Mouse (Mus musculus) embryonic facial prominence, embryonic 10.5 days (tissue): Measurements from ENCODE around the gene Cmtm5. TPM values are rescaled to one million over a fixed set of nuclear protein-coding genes. Genes with fewer than 3 reads are reported as not detected.
"Not testable (repeated sequence)": the region's sequence is repeated elsewhere in the genome, so short reads cannot be mapped to it uniquely, and the experiment has no call there.

Experiments used
- DNase-seq: peaks from one replicate; pipeline ENCODE4 v3.0.0-alpha.2; 2017; ENCODE audit warnings: low spot score
- H3K27ac ChIP-seq: fragments of 300-500 bp; sonication (generic); replicated peaks from 2 replicates; pipeline ENCODE4 v1.5.1; 2016; ENCODE audit warnings: mild to moderate bottlenecking
- H3K27me3 ChIP-seq: fragments of 300-500 bp; sonication (generic); replicated peaks from 2 replicates; pipeline ENCODE4 v1.6.1; 2016; ENCODE audit warnings: low read depth, mild to moderate bottlenecking; ENCODE audit not compliant: poor library complexity, severe bottlenecking
- H3K36me3 ChIP-seq: fragments of 300-500 bp; sonication (generic); replicated peaks from 2 replicates; pipeline ENCODE4 v1.6.1; 2016; ENCODE audit warnings: mild to moderate bottlenecking, moderate library complexity
- H3K4me1 ChIP-seq: fragments of 300-500 bp; sonication (generic); 2 replicates; pipeline ENCODE4 v1.6.1; 2016
- H3K4me3 ChIP-seq: fragments of 300-500 bp; sonication (generic); 2 replicates; pipeline ENCODE4 v1.5.1; 2016; ENCODE audit warnings: mild to moderate bottlenecking, moderate library complexity
- H3K9me3 ChIP-seq: fragments of 300-500 bp; sonication (generic); 2 replicates; pipeline ENCODE4 v1.6.1; 2016; ENCODE audit warnings: mild to moderate bottlenecking
- WGBS: fragments of 180-500 bp; shearing (Covaris S2); methylation state at CpG from one replicate; pipeline ENCODE4 v1.1.7; 2016; 5-methylcytosine and 5-hydroxymethylcytosine counted together
- microRNA counts: library from miRNA; unstranded; fragments of <30 nt; microRNA quantifications from one replicate; lab custom pipeline; 2017
- microRNA-seq: library from miRNA; unstranded; fragments of <30 nt; microRNA quantifications from one replicate; pipeline ENCODE4, GENCODE M21; 2017
- polyA plus RNA-seq: library from polyadenylated mRNA; unstranded; fragments of >200 nt; fragmentation: Nextera tagmentation; extraction: Ambion mirVana; gene quantifications from 2 replicates; pipeline ENCODE4 v1.2.1, GENCODE M21; 2016

Gene Cmtm5
- polyA plus RNA-seq, 1 experiment from 2014 or later, result 2.7 TPM

DNA sequence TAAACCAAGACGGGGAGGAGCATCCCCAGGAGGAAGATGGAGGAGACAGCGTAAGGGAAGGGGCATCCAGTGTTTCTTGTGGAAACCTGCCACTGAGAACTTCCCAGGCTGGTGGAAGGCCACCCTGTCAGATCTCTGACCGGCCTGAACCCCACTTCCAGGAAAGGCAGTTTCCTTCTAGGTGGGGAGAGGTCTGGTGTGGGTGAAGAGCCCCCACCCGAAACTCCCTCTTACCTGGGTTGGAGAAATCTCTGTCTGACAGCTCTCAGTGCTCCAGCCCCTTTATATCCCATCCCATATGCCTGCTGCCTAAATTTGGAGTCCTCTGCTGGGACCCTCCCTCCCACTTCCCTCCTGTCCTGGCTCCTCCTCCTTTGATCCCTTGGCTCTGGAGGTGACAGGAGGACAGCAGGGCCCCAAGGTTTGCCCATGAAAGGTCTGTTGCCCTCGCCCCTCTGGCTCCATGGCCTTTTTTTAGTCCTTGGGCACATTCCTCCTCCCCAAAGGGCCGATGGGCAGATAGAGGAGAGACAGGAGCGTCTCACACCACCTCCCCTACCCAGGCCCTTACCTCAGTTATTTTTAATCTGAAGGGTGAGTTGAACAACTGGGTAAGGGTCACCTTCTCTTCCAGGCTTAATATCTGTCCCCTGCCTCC lies 30.4 kb downstream of the Cmtm5 start, which contains the start of gene Myh6:
Gene Myh6, minus strand, starts transcription at position 608 of the 658 bp plus-strand sequence.
- Histone ChIP-seq H3K4me3 (no peak within 1 kb of the TSS), H3K27me3 (no peaks in the 10 kb centered on the region), H3K4me1 (0 out of 2 replicates have a peak, but pooled peaks cover 6% of the 10 kb centered on the region), H3K36me3 (no peaks in the 10 kb centered on the region), H3K27ac (no peak within 1 kb of the TSS), H3K9me3 (no peaks in the 10 kb centered on the region)
- WGBS, result 81% methylated on average over 7 of the region's 7 CpGs
- DNase-seq, result no peak

DNA sequence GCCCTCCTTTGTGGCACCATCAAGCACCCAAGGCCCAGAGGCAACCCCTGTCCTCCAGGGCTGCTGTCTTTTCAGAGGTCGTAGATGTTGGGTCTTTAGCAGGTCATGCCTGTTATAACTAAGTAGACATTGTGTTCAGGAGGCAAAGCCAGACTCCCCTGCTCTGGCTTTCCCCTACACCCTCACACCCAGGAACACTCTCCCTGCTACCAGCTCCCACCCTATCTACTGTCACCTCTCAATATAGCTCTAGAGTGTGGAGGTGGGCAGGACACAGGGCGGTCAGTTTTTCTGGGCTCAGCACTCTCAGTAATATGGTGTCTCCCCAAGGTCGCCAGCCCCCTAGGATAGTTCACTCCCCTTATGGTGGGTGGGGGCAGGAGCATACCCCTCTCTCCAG lies 31.8 kb downstream of the Cmtm5 start:
- Histone ChIP-seq H3K27ac (no peak overlapping the region), H3K4me3 (no peak overlapping the region), H3K36me3 (no peaks in the 10 kb centered on the region), H3K4me1 (0 out of 2 replicates have a peak, but pooled peaks cover 6% of the 10 kb centered on the region), H3K9me3 (no peaks in the 10 kb centered on the region), H3K27me3 (no peaks in the 10 kb centered on the region)
- DNase-seq, result no peak
- whole genome bisulfite sequencing, result 84% methylated on average over 3 of the region's 3 CpGs

DNA sequence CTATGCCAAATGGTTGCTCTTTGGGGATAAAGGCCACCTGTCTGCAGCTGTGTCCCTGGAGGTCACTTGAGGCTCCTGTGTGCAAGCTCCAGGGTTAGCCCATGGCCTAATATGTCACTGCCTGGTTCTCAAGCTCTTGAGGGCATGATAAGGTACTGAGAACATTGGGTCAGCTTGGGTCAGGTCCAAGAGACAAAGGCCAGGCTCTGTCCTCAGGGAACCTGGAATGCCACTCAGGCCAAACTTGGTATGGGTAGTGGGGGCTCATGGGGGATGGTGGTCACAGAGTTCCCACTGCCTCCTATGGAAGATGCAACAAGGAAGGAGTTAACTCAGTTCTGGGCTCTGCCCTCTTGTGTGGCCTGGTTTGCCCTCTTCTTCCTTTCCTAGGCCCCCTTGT lies 32.3 kb downstream of the Cmtm5 start:
- H3K27me3 ChIP-seq, result no peaks in the 10 kb centered on the region
- H3K36me3 ChIP-seq, result no peaks in the 10 kb centered on the region
- no peaks in the 10 kb centered on the region for H3K9me3 ChIP-seq
- DNase-seq, result no peak
- 0 out of 2 replicates have a peak, but pooled peaks cover 6% of the 10 kb centered on the region for H3K4me1 ChIP-seq
- H3K27ac ChIP-seq, result no peak overlapping the region
- H3K4me3 ChIP-seq, result no peak overlapping the region

DNA sequence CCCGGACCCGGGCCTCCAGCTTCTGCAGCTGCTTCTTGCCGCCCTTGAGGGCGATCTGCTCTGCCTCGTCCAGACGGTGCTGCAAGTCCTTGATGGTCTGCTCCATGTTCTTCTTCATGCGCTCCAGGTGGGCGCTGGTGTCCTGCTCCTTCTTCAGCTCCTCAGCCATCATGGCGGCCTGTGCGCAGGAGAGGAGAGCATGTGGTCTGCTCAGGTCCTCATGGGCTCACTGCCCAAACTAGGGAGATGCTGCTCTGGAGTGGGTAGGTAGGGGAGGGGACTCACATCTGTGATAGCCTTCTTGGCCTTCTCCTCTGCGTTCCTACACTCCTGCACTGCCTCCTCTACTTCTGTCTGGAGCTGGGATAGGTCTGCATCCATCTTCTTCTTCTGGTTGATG lies 36.7 kb downstream of the Cmtm5 start:
- WGBS, result 90% methylated on average over 11 of the region's 11 CpGs
- not testable (repeated sequence) for H3K36me3 ChIP-seq, H3K9me3 ChIP-seq, DNase-seq, H3K27ac ChIP-seq, H3K27me3 ChIP-seq, H3K4me1 ChIP-seq, H3K4me3 ChIP-seq

DNA sequence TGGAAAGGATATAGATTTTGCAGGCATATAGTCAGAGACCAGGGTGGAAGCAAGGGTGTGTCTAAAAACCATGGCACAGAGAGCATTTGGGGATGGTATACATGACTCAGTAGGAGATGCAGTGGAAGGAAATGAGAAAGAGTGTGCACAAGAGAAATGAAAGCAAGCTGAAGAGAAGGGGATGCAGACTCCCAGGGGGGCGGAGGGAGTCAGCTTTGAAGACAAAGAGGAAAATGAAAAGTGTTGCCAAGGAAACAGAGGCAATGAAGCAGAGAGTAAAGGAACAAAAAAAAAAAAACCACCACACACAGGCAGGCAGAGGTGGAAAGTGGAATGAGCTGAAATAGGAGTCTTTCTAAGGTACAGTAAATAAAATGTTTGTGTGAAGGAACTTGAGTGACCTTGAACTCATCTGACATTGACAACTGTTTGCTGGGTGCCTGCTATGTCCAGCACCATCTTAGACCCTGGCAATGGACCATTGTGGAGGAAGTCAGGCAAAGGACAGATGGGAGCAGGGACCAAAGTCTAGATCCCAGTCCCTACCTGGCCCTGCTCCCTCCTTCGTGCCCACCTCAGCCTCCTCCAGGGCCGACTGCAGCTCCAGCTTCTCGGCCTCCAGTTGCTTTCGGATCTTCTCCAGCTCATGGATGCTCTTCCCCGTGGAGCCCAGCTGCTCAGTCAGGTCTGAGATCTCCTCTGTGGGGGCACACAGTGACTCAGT lies 38.2 kb downstream of the Cmtm5 start:
- 0 out of 2 replicates have a peak, but pooled peaks cover 3% of the 10 kb centered on the region for H3K27me3 ChIP-seq
- DNase-seq, result no peak
- no peak overlapping the region for H3K27ac ChIP-seq
- no peak overlapping the region for H3K4me3 ChIP-seq
- no peaks in the 10 kb centered on the region for H3K9me3 ChIP-seq
- 86% methylated on average over 6 of the region's 6 CpGs for WGBS
- peaks cover 4% of the 10 kb centered on the region; the same call in 1 of the 2 replicates for H3K4me1 ChIP-seq
- H3K36me3 ChIP-seq, result no peaks in the 10 kb centered on the region

DNA sequence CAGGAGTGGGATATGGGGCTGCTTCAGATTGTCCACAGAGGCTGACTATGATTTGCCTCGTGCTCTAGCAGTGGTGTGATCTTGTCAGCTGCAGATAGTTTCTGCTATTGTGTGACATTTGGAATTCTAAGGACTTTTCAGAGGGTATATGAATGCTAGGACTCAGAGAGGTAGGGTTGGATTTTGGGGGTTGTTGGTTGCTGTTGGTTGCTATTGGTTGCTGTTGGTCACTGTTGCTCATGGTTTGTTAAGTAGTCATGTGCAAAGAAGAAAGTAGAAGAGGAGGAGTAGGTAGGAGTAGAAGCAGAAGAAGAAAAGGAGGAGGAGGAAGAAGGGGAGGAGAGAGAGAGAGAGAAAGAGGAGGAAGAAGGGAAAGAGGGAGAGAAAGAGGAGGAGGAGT lies 40.6 kb downstream of the Cmtm5 start, which contains the start of gene Gm17428:
Gene Gm17428, plus strand, starts transcription at position 301 of the 400 bp plus-strand sequence.
- 63% methylated on average over 1 of the region's 1 CpGs for WGBS

DNA sequence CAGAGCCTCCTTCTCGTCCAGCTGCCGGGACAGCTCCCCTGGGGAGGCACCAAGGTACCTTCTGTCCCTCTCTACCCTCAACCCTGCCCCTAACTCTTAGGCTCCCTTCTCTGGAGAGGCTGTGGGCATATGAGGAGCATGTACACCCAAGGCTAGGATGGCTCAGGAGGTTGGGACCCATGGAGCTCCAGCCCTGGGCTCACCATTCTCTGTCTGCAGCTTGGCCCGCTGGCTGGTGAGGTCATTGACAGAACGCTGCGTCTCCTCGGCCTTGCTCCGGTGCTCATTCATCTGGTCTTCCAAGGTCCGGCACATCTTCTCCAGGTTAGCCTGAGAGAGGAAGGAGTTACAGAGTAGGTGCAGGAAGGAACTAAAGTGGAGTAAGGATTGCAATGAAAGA lies 42.6 kb downstream of the Cmtm5 start:
- Histone ChIP-seq H3K36me3 (no peaks in the 10 kb centered on the region), H3K27ac (no peak overlapping the region)
- 86% methylated on average over 8 of the region's 8 CpGs for WGBS

More for the DNA sequence above, 40.6 kb downstream of the Cmtm5 start, which contains the start of gene Gm17428:
- Histone ChIP-seq H3K4me3 (no peak within 1 kb of the TSS), H3K9me3 (no peaks in the 10 kb centered on the region), H3K36me3 (no peaks in the 10 kb centered on the region), H3K27ac (no peak within 1 kb of the TSS), H3K27me3 (0 out of 2 replicates have a peak, but pooled peaks cover 3% of the 10 kb centered on the region), H3K4me1 (peaks cover 4% of the 10 kb centered on the region; the same call in 1 of the 2 replicates)
- DNase-seq, result no peak

DNA sequence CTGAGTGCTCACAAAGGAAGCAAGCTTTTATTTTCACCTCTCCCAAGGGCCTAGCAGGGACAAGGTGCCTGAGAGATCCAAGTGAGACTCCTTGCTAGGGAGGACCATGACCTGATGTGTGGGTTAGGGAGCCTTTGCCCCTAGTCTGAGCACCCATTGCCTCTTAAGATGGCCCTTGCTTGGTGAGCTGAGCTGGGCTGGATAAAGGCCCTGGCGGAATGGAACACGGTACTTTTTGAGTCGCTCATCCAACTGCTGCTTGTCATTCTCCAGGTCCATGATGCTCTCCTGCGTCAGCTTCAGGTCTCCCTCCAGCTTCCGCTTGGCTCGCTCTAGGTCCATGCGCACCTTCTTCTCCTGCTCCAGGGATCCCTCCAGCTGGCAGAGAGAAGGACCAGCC lies 45.9 kb downstream of the Cmtm5 start:
- H3K9me3 ChIP-seq, result no peaks in the 10 kb centered on the region
- no peaks in the 10 kb centered on the region for H3K4me1 ChIP-seq
- DNase-seq, result no peak
- H3K36me3 ChIP-seq, result no peaks in the 10 kb centered on the region
- no peak overlapping the region for H3K4me3 ChIP-seq
- WGBS, result 96% methylated on average over 7 of the region's 7 CpGs
- no peak overlapping the region for H3K27ac ChIP-seq
- H3K27me3 ChIP-seq, result no peaks in the 10 kb centered on the region

More for the DNA sequence above, 42.6 kb downstream of the Cmtm5 start:
- Histone ChIP-seq H3K4me3 (no peak overlapping the region), H3K4me1 (peaks cover 4% of the 10 kb centered on the region; the same call in 1 of the 2 replicates), H3K27me3 (0 out of 2 replicates have a peak, but pooled peaks cover 3% of the 10 kb centered on the region), H3K9me3 (no peaks in the 10 kb centered on the region)
- no peak for DNase-seq

DNA sequence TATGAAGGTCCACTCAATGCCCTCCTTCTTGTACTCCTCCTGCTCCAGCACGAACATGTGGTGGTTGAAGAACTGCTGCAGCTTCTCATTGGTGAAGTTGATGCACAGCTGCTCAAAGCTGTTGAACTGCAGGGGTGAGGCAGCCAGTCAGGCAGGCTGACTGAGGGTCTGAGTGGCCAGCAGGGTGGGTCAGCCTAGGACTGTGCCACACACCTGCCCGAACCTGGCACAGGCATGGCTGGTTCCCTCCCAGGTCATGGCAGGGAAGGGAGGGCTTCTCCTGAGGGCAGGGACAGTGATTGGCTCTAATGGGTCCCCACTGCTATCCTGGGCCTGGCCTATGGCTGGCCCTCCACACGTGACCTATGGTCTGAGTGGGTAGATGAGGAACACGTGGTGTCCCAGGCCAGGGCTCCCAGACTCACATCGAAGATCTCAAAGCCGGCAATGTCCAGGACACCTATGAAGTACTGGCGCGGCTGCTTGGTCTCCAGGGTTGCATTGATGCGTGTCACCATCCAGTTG lies 52.4 kb downstream of the Cmtm5 start:
- WGBS, result 93% methylated on average over 9 of the region's 9 CpGs
- H3K4me3 ChIP-seq, H3K9me3 ChIP-seq, H3K27me3 ChIP-seq, DNase-seq, H3K4me1 ChIP-seq, H3K27ac ChIP-seq, H3K36me3 ChIP-seq: not testable (repeated sequence)

MicroRNAs encoded within 50 kb of the gene (microRNA counts, 519-probe panel; counts per million panel counts)
- microRNA mmu-miR-208a (lab: Ali Mortazavi, UCI) (188 counts per million, percentile 57 among the panel's probes with 10 or more counts), microRNA mmu-miR-208b (lab: Ali Mortazavi, UCI) (188 counts per million, percentile 57 among the panel's probes with 10 or more counts)

Small RNAs within 50 kb of the gene (microRNA-seq; reads per million reads assigned to microRNA genes)
- 12.5 reads per million, percentile 23 among the genes with 10 or more reads in this experiment for gene Mir208a
- gene Mir208b, result 108 reads per million, percentile 50 among the genes with 10 or more reads in this experiment

Other genes starting within 250 kb of the Cmtm5 start
- gene Acin1, start 249.3 kb upstream of the Cmtm5 start, polyA plus RNA-seq, result 150 and 152 TPM in 2 replicates
- 0.10 and 0.12 TPM in 2 replicates for gene Gm29776, start 237.4 kb upstream of the Cmtm5 start, polyA plus RNA-seq
- gene Cebpe, start 224.1 kb upstream of the Cmtm5 start, polyA plus RNA-seq, result not detected in 2 replicates
- gene Slc7a8, start 154.3 kb upstream of the Cmtm5 start, polyA plus RNA-seq, result 1.3 and 1.6 TPM in 2 replicates
- gene Rnf212b, start 122.1 kb upstream of the Cmtm5 start, polyA plus RNA-seq, result not detected in 2 replicates
- 20.3 and 22.1 TPM in 2 replicates for gene Homez, start 65.3 kb upstream of the Cmtm5 start, polyA plus RNA-seq
- gene Ppp1r3e, start 58.7 kb upstream of the Cmtm5 start, polyA plus RNA-seq, result 0.56 and 0.60 TPM in 2 replicates
- 2.3 and 2.5 TPM in 2 replicates for gene Bcl2l2, start 52.9 kb upstream of the Cmtm5 start, polyA plus RNA-seq
- 0.14 and 0.25 TPM in 2 replicates for gene Gm20521, start 52.8 kb upstream of the Cmtm5 start, polyA plus RNA-seq
- 173 TPM in 2 replicates for gene Pabpn1, start 43.8 kb upstream of the Cmtm5 start, polyA plus RNA-seq
- gene Slc22a17, start 23.1 kb upstream of the Cmtm5 start, polyA plus RNA-seq, result 41.4 and 45.7 TPM in 2 replicates
- gene Efs, start 10.1 kb upstream of the Cmtm5 start, polyA plus RNA-seq, result 42.4 and 42.9 TPM in 2 replicates
- gene Il25, start 3.6 kb upstream of the Cmtm5 start, polyA plus RNA-seq, result 0.14 TPM in 1 of 2 replicates, not detected in the other
- 0.26 and 2.0 TPM in 2 replicates for gene Myh6, start 30.7 kb downstream of the Cmtm5 start, polyA plus RNA-seq
- gene Gm17428, start 40.7 kb downstream of the Cmtm5 start, polyA plus RNA-seq, result not detected in 2 replicates
- gene Myh7, start 58.4 kb downstream of the Cmtm5 start, polyA plus RNA-seq, result 1.9 and 8.4 TPM in 2 replicates
- gene Ngdn, start 79.2 kb downstream of the Cmtm5 start, polyA plus RNA-seq, result 91.1 and 94.2 TPM in 2 replicates
- 6.1 and 6.8 TPM in 2 replicates for gene Zfhx2, start 156.1 kb downstream of the Cmtm5 start, polyA plus RNA-seq
- 22.4 and 22.8 TPM in 2 replicates for gene Thtpa, start 158.5 kb downstream of the Cmtm5 start, polyA plus RNA-seq
- gene Ap1g2, start 170.3 kb downstream of the Cmtm5 start, polyA plus RNA-seq, result 14.5 and 15.8 TPM in 2 replicates
- gene Jph4, start 180.7 kb downstream of the Cmtm5 start, polyA plus RNA-seq, result 0.45 and 0.81 TPM in 2 replicates